Mouse (Mus musculus): ENCODE data around the gene Krt75. TPM values are rescaled to one million over a fixed set of nuclear protein-coding genes. Genes with fewer than 3 reads are reported as not detected.
"Not testable (repeated sequence)": the region's sequence is repeated elsewhere in the genome, so short reads cannot be mapped to it uniquely, and the experiment has no call there.

Krt75 gene
- total and polyA plus RNA-seq, 2 experiments from 2014 or later = 0.10 to 0.19 TPM

DNA sequence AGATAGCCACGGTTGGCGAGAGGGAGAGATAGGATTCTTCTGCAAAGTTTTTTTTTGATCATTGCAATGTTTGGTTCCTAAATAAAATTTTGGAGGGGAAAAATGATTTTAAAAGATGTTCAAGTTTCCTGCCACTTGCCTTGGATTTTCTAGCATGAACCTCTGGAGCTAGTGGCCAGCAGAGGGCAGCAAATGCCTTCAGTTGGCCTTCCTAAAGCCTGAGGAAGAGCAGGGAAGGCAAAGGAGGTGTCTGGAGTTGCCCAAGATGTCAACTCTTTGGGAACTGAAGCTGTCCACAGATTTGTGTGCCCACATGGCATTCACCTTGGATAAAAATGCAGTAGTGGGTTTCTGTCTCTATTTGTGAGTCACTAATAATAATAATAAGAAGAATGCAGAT lies 53.9 kb downstream of the Krt75 start:
- ATAC-seq = peak; percentile 64
- no peak overlapping the region for H3K9ac ChIP-seq
- H3K4me2 ChIP-seq (ENCODE audit: low read depth) = no peak overlapping the region
- no peak overlapping the region for H3K27ac ChIP-seq (ENCODE audit: low read depth, low read length)
- WGBS = 15% methylated on average over 2 of the region's 2 CpGs
- no peak overlapping the region for H3K4me3 ChIP-seq (ENCODE audit: low read depth, low read length)
- H3K9me3 ChIP-seq (ENCODE audit: low read length) = no peaks in the 10 kb centered on the region
- TF ChIP-seq CTCF (IDR thresholded peaks at IDR 0.05; ENCODE audit: low read depth) = peak; percentile 95
- H3K36me3 ChIP-seq (ENCODE audit: insufficient read depth) = no peaks in the 10 kb centered on the region
- peaks cover 3% of the 10 kb centered on the region; the same call in 1 of the 2 replicates for H3K27me3 ChIP-seq (ENCODE audit: insufficient read depth, low read length)
- H3K4me1 ChIP-seq (ENCODE audit: insufficient read depth) = no peaks in the 10 kb centered on the region
- peak; percentile 89 for DNase-seq

DNA sequence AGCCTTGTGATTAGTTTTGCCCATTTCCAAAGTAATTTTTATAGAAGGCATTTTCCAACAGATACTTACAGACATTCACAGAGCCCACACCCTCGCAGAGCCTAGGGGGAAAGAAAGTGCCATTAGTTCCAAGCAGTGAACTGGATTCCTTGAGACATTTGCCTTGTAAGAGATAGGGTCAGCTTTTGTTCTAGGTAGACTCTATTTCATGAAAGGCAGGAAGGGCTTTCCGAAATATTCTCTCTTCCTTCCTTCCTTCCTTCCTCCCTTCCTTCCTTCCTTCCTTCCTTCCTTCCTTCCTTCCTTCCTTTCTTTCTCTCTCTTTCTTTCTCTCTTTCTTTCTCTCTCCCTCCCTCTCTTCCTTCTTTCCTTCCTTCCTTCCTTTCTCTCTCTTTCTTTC lies 56.5 kb downstream of the Krt75 start, which contains the start of gene Gm49425:
Gene Gm49425, minus strand, starts transcription at position 101 of the 400 bp plus-strand sequence.
- ATAC-seq; H3K36me3 ChIP-seq (ENCODE audit: insufficient read depth); DNase-seq; H3K4me3 ChIP-seq (ENCODE audit: low read depth, low read length); H3K4me2 ChIP-seq (ENCODE audit: low read depth); H3K9me3 ChIP-seq (ENCODE audit: low read length); H3K4me1 ChIP-seq (ENCODE audit: insufficient read depth); H3K27ac ChIP-seq (ENCODE audit: low read depth, low read length); H3K9ac ChIP-seq; H3K27me3 ChIP-seq (ENCODE audit: insufficient read depth, low read length): not testable (repeated sequence)
- 74% methylated on average over 2 of the region's 2 CpGs for WGBS

Small RNA genes lying within 50 kb of the gene (microRNA-seq; reads per million reads assigned to microRNA genes)
- gene Gm44393 (0 reads per million in 2 experiments), gene Gm44460 (0 reads per million in 2 experiments)

Other genes with a start within 250 kb of the Krt75 start
- 0.29 TPM in 1 of 2 replicates, not detected in the other for gene Krt80, start 203.7 kb downstream of the Krt75 start, total RNA-seq (2014; rRNA removed)
- 0.16 and 0.23 TPM in 2 replicates for gene Krt80, start 203.7 kb downstream of the Krt75 start, polyA plus RNA-seq (2015; fragmentation: Nextera tagmentation; extraction: Ambion mirVana)
- gene Krt7, start 162.9 kb downstream of the Krt75 start, total RNA-seq (2014; rRNA removed) = 0.29 and 0.31 TPM in 2 replicates
- 0.24 and 0.47 TPM in 2 replicates for gene Krt7, start 162.9 kb downstream of the Krt75 start, polyA plus RNA-seq (2015; fragmentation: Nextera tagmentation; extraction: Ambion mirVana)
- gene Krt87, start 135.1 kb downstream of the Krt75 start, total RNA-seq (2014; rRNA removed) = 0.15 and 0.52 TPM in 2 replicates
- gene Krt87, start 135.1 kb downstream of the Krt75 start, polyA plus RNA-seq (2015; fragmentation: Nextera tagmentation; extraction: Ambion mirVana) = 0.36 and 0.38 TPM in 2 replicates
- gene Krt88, start 126.2 kb downstream of the Krt75 start, total RNA-seq (2014; rRNA removed) = not detected in 2 replicates
- not detected in 2 replicates for gene Krt88, start 126.2 kb downstream of the Krt75 start, polyA plus RNA-seq (2015; fragmentation: Nextera tagmentation; extraction: Ambion mirVana)
- gene Krt81, start 110.2 kb downstream of the Krt75 start, total RNA-seq (2014; rRNA removed) = not detected in 2 replicates
- gene Krt81, start 110.2 kb downstream of the Krt75 start, polyA plus RNA-seq (2015; fragmentation: Nextera tagmentation; extraction: Ambion mirVana) = not detected in 2 replicates
- 0.14 TPM in 1 of 2 replicates, not detected in the other for gene Krt86, start 100.4 kb downstream of the Krt75 start, total RNA-seq (2014; rRNA removed)
- gene Krt86, start 100.4 kb downstream of the Krt75 start, polyA plus RNA-seq (2015; fragmentation: Nextera tagmentation; extraction: Ambion mirVana) = 0.11 and 0.19 TPM in 2 replicates
- gene Krt83, start 82.4 kb downstream of the Krt75 start, total RNA-seq (2014; rRNA removed) = not detected in 2 replicates
- gene Krt83, start 82.4 kb downstream of the Krt75 start, polyA plus RNA-seq (2015; fragmentation: Nextera tagmentation; extraction: Ambion mirVana) = not detected in 2 replicates
- gene Gm49425, start 56.6 kb downstream of the Krt75 start, total RNA-seq (2014; rRNA removed) = not detected in 2 replicates
- not detected in 2 replicates for gene Gm49425, start 56.6 kb downstream of the Krt75 start, polyA plus RNA-seq (2015; fragmentation: Nextera tagmentation; extraction: Ambion mirVana)
- gene Krt84, start 41.1 kb downstream of the Krt75 start, total RNA-seq (2014; rRNA removed) = not detected in 2 replicates
- not detected in 2 replicates for gene Krt84, start 41.1 kb downstream of the Krt75 start, polyA plus RNA-seq (2015; fragmentation: Nextera tagmentation; extraction: Ambion mirVana)
- gene Krt82, start 23.2 kb downstream of the Krt75 start, total RNA-seq (2014; rRNA removed) = not detected in 2 replicates
- not detected in 2 replicates for gene Krt82, start 23.2 kb downstream of the Krt75 start, polyA plus RNA-seq (2015; fragmentation: Nextera tagmentation; extraction: Ambion mirVana)
- 0.29 TPM in 1 of 2 replicates, not detected in the other for gene Krt90, start 11.0 kb downstream of the Krt75 start, total RNA-seq (2014; rRNA removed)
- 0.10 and 0.29 TPM in 2 replicates for gene Krt90, start 11.0 kb downstream of the Krt75 start, polyA plus RNA-seq (2015; fragmentation: Nextera tagmentation; extraction: Ambion mirVana)
- not detected in 2 replicates for gene Gm5414, start 54.3 kb upstream of the Krt75 start, total RNA-seq (2014; rRNA removed)
- not detected in 2 replicates for gene Gm5414, start 54.3 kb upstream of the Krt75 start, polyA plus RNA-seq (2015; fragmentation: Nextera tagmentation; extraction: Ambion mirVana)
- gene Gm5478, start 73.5 kb upstream of the Krt75 start, total RNA-seq (2014; rRNA removed) = not detected in 2 replicates
- gene Gm5478, start 73.5 kb upstream of the Krt75 start, polyA plus RNA-seq (2015; fragmentation: Nextera tagmentation; extraction: Ambion mirVana) = not detected in 2 replicates
- gene Krt6b, start 106.4 kb upstream of the Krt75 start, total RNA-seq (2014; rRNA removed) = not detected in 2 replicates
- not detected in 2 replicates for gene Krt6b, start 106.4 kb upstream of the Krt75 start, polyA plus RNA-seq (2015; fragmentation: Nextera tagmentation; extraction: Ambion mirVana)
- not detected in 2 replicates for gene Krt6a, start 120.4 kb upstream of the Krt75 start, total RNA-seq (2014; rRNA removed)
- gene Krt6a, start 120.4 kb upstream of the Krt75 start, polyA plus RNA-seq (2015; fragmentation: Nextera tagmentation; extraction: Ambion mirVana) = not detected in 2 replicates
- not detected in 2 replicates for gene Krt5, start 139.0 kb upstream of the Krt75 start, total RNA-seq (2014; rRNA removed)
- not detected in 2 replicates for gene Krt5, start 139.0 kb upstream of the Krt75 start, polyA plus RNA-seq (2015; fragmentation: Nextera tagmentation; extraction: Ambion mirVana)
- gene Krt71, start 169.2 kb upstream of the Krt75 start, total RNA-seq (2014; rRNA removed) = 0.08 and 0.43 TPM in 2 replicates
- not detected in 2 replicates for gene Krt71, start 169.2 kb upstream of the Krt75 start, polyA plus RNA-seq (2015; fragmentation: Nextera tagmentation; extraction: Ambion mirVana)
- gene Krt72, start 212.6 kb upstream of the Krt75 start, total RNA-seq (2014; rRNA removed) = not detected in 2 replicates
- gene Krt72, start 212.6 kb upstream of the Krt75 start, polyA plus RNA-seq (2015; fragmentation: Nextera tagmentation; extraction: Ambion mirVana) = not detected in 2 replicates
- 0.24 and 0.38 TPM in 2 replicates for gene Krt73, start 228.4 kb upstream of the Krt75 start, total RNA-seq (2014; rRNA removed)
- gene Krt73, start 228.4 kb upstream of the Krt75 start, polyA plus RNA-seq (2015; fragmentation: Nextera tagmentation; extraction: Ambion mirVana) = 0.54 and 0.69 TPM in 2 replicates
- gene Krt2, start 244.3 kb upstream of the Krt75 start, total RNA-seq (2014; rRNA removed) = 0.15 and 0.29 TPM in 2 replicates
- 0.05 and 0.11 TPM in 2 replicates for gene Krt2, start 244.3 kb upstream of the Krt75 start, polyA plus RNA-seq (2015; fragmentation: Nextera tagmentation; extraction: Ambion mirVana)

Data from forebrain, postnatal 0 days (tissue).